Mouse (Mus musculus): Measurements from ENCODE around the gene Myrfl. TPM values are rescaled to one million over a fixed set of nuclear protein-coding genes. Genes with fewer than 3 reads are reported as not detected.
A peak's percentile ranks its signal among the peaks of the same experiment; 100 is the strongest.

The Myrfl gene
- polyA plus RNA-seq, 1 experiment from 2014 or later, result 7.3 TPM

- TF ChIP-seq CTCF (IDR thresholded peaks at IDR 0.05; ENCODE audit: low read depth), result no peak
- no peaks in the 10 kb centered on the region for H3K9me3 ChIP-seq (ENCODE audit: control insufficient read depth)
- no peak overlapping the region for H3K27ac ChIP-seq (ENCODE audit: low read depth, low read length)
- H3K4me3 ChIP-seq (ENCODE audit: low read depth, low read length), result no peak overlapping the region
- 62% methylated on average over 4 of the region's 4 CpGs for WGBS
- no peaks in the 10 kb centered on the region for H3K4me1 ChIP-seq (replicated peaks; ENCODE audit: control insufficient read depth, insufficient read depth, low read length)
- no peak overlapping the region for H3K4me2 ChIP-seq (replicated peaks; ENCODE audit: low read depth)
- H3K27me3 ChIP-seq (replicated peaks; ENCODE audit: control insufficient read depth, insufficient read depth, low read length), result no peaks in the 10 kb centered on the region
- H3K9ac ChIP-seq (ENCODE audit: low read depth, low read length), result no peak overlapping the region
- no peak for ATAC-seq
- 0 out of 2 replicates have a peak, but pooled peaks cover 4% of the 10 kb centered on the region for H3K36me3 ChIP-seq (ENCODE audit: control insufficient read depth, insufficient read depth)
These were observed 95.4 kb downstream of the Myrfl start for GRCm38 (mm10) chr10:116801281-116801680.

DNA sequence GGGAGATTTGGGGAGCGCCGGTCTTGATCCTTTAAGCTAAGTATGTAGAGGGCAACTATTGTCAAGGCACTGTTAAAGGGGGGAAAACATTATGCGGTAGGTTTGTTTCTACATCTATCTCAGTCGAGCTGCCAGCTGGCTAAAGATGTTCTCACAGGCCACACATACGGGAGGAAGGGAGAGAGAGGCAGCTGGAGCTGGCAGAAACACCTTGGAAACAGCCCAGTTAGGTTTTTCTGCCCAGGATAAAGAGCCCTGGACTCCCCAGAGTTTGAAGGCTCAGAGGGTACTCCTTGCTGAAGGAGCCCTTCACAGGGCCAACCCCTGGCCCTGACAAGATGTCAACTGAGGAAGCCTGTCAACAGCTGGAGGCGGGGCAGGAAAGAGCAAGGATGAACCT lies 100.7 kb downstream of the Myrfl start:
- Histone ChIP-seq H3K27ac (ENCODE audit: low read depth, low read length) (no peak overlapping the region), H3K36me3 (ENCODE audit: control insufficient read depth, insufficient read depth) (peaks cover 3% of the 10 kb centered on the region; the same call in 1 of the 2 replicates), H3K9ac (ENCODE audit: low read depth, low read length) (no peak overlapping the region), H3K4me1 (replicated peaks; ENCODE audit: control insufficient read depth, insufficient read depth, low read length) (no peaks in the 10 kb centered on the region), H3K27me3 (replicated peaks; ENCODE audit: control insufficient read depth, insufficient read depth, low read length) (no peaks in the 10 kb centered on the region), H3K4me2 (replicated peaks; ENCODE audit: low read depth) (no peak overlapping the region), H3K4me3 (ENCODE audit: low read depth, low read length) (no peak overlapping the region), H3K9me3 (ENCODE audit: control insufficient read depth) (no peaks in the 10 kb centered on the region)
- 63% methylated on average over 6 of the region's 6 CpGs for WGBS
- no peak for TF ChIP-seq CTCF (IDR thresholded peaks at IDR 0.05; ENCODE audit: low read depth)
- ATAC-seq, result no peak

DNA sequence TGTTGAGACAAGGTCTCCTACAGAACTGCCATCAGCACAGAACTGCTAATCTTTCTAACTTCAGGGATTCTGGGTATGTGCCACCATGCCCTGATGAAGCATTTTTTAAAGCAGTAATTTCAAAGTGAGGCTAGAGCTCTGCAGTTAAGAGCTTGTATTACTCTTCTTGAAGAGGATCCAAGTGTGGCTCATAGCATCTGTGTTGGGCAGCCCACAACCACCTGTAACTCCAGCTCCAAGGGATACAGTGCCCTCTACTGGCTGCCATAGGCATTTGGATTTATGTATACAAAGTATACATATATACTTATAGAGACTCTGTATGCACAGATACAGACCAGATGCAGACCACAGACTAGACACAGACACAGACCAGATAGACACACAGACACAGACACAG lies 107.6 kb downstream of the Myrfl start:
- H3K9me3 ChIP-seq (ENCODE audit: control insufficient read depth), result no peaks in the 10 kb centered on the region
- H3K4me1 ChIP-seq (replicated peaks; ENCODE audit: control insufficient read depth, insufficient read depth, low read length), result no peaks in the 10 kb centered on the region
- no peak overlapping the region for H3K27ac ChIP-seq (ENCODE audit: low read depth, low read length)
- no peak overlapping the region for H3K4me2 ChIP-seq (replicated peaks; ENCODE audit: low read depth)
- no peak overlapping the region for H3K4me3 ChIP-seq (ENCODE audit: low read depth, low read length)
- peaks cover 3% of the 10 kb centered on the region; the same call in 1 of the 2 replicates for H3K36me3 ChIP-seq (ENCODE audit: control insufficient read depth, insufficient read depth)
- H3K27me3 ChIP-seq (replicated peaks; ENCODE audit: control insufficient read depth, insufficient read depth, low read length), result no peaks in the 10 kb centered on the region
- no peak for ATAC-seq
- H3K9ac ChIP-seq (ENCODE audit: low read depth, low read length), result no peak overlapping the region
- TF ChIP-seq CTCF (IDR thresholded peaks at IDR 0.05; ENCODE audit: low read depth), result peak; percentile 75

GRCm38 (mm10) chr10:116788431-116788830 lies 108.3 kb downstream of the Myrfl start:
- no peaks in the 10 kb centered on the region for H3K4me1 ChIP-seq (replicated peaks; ENCODE audit: control insufficient read depth, insufficient read depth, low read length)
- H3K27ac ChIP-seq (ENCODE audit: low read depth, low read length), result no peak overlapping the region
- no peaks in the 10 kb centered on the region for H3K9me3 ChIP-seq (ENCODE audit: control insufficient read depth)
- no peaks in the 10 kb centered on the region for H3K27me3 ChIP-seq (replicated peaks; ENCODE audit: control insufficient read depth, insufficient read depth, low read length)
- H3K9ac ChIP-seq (ENCODE audit: low read depth, low read length), result no peak overlapping the region
- no peak overlapping the region for H3K4me2 ChIP-seq (replicated peaks; ENCODE audit: low read depth)
- ATAC-seq, result no peak
- H3K4me3 ChIP-seq (ENCODE audit: low read depth, low read length), result no peak overlapping the region
- H3K36me3 ChIP-seq (ENCODE audit: control insufficient read depth, insufficient read depth), result peaks cover 3% of the 10 kb centered on the region; the same call in 1 of the 2 replicates
- TF ChIP-seq CTCF (IDR thresholded peaks at IDR 0.05; ENCODE audit: low read depth), result no peak

- Histone ChIP-seq H3K27ac (ENCODE audit: low read depth, low read length) (no peak overlapping the region), H3K4me1 (replicated peaks; ENCODE audit: control insufficient read depth, insufficient read depth, low read length) (no peaks in the 10 kb centered on the region), H3K9ac (ENCODE audit: low read depth, low read length) (no peak overlapping the region), H3K4me3 (ENCODE audit: low read depth, low read length) (no peak overlapping the region), H3K4me2 (replicated peaks; ENCODE audit: low read depth) (no peak overlapping the region), H3K9me3 (ENCODE audit: control insufficient read depth) (no peaks in the 10 kb centered on the region), H3K36me3 (ENCODE audit: control insufficient read depth, insufficient read depth) (no peaks in the 10 kb centered on the region), H3K27me3 (replicated peaks; ENCODE audit: control insufficient read depth, insufficient read depth, low read length) (no peaks in the 10 kb centered on the region)
- 80% methylated on average over 6 of the region's 6 CpGs for WGBS
- ATAC-seq, result no peak
- TF ChIP-seq CTCF (IDR thresholded peaks at IDR 0.05; ENCODE audit: low read depth), result no peak
These were observed 112.6 kb downstream of the Myrfl start for GRCm38 (mm10) chr10:116784098-116784497.

DNA sequence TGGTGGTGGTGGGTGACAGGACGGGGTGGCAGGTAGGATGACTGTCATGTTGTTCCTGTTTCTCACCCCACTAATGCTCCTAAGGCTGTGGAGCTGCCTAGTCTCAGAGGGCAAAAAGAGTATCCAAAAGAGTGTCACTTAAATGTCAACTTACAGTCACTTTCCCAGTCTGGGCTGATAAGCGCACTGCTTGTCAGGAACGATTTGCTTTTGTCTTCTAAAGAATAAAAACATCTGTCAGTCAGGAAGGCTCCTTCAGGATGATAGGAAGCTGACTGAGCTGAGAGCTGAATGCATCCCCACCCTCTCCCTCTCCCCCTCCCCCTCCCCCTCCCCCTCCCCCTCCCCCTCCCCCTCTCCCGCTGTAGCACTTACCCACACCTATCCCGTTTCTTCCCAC lies 113.7 kb downstream of the Myrfl start:
- WGBS, result 61% methylated on average over 4 of the region's 5 CpGs
- Histone ChIP-seq H3K4me3 (ENCODE audit: low read depth, low read length) (no peak overlapping the region), H3K27me3 (replicated peaks; ENCODE audit: control insufficient read depth, insufficient read depth, low read length) (no peaks in the 10 kb centered on the region), H3K36me3 (ENCODE audit: control insufficient read depth, insufficient read depth) (no peaks in the 10 kb centered on the region), H3K27ac (ENCODE audit: low read depth, low read length) (no peak overlapping the region), H3K9me3 (ENCODE audit: control insufficient read depth) (no peaks in the 10 kb centered on the region), H3K4me2 (replicated peaks; ENCODE audit: low read depth) (no peak overlapping the region), H3K4me1 (replicated peaks; ENCODE audit: control insufficient read depth, insufficient read depth, low read length) (no peaks in the 10 kb centered on the region), H3K9ac (ENCODE audit: low read depth, low read length) (no peak overlapping the region)
- TF ChIP-seq CTCF (IDR thresholded peaks at IDR 0.05; ENCODE audit: low read depth), result no peak
- no peak for ATAC-seq

- Histone ChIP-seq H3K27ac (ENCODE audit: low read depth, low read length) (no peak overlapping the region), H3K9me3 (ENCODE audit: control insufficient read depth) (no peaks in the 10 kb centered on the region), H3K27me3 (replicated peaks; ENCODE audit: control insufficient read depth, insufficient read depth, low read length) (no peaks in the 10 kb centered on the region), H3K4me3 (ENCODE audit: low read depth, low read length) (no peak overlapping the region), H3K4me2 (replicated peaks; ENCODE audit: low read depth) (no peak overlapping the region), H3K4me1 (replicated peaks; ENCODE audit: control insufficient read depth, insufficient read depth, low read length) (no peaks in the 10 kb centered on the region), H3K9ac (ENCODE audit: low read depth, low read length) (no peak overlapping the region), H3K36me3 (ENCODE audit: control insufficient read depth, insufficient read depth) (peaks cover 5% of the 10 kb centered on the region; the same call in 1 of the 2 replicates)
- ATAC-seq, result no peak
- WGBS, result 95% methylated on average over 8 of the region's 8 CpGs
- no peak for TF ChIP-seq CTCF (IDR thresholded peaks at IDR 0.05; ENCODE audit: low read depth)
These were observed 118.8 kb downstream of the Myrfl start for GRCm38 (mm10) chr10:116777947-116778346.

All from intestine, postnatal 0 days (tissue).